Mouse (Mus musculus) forebrain, embryonic 16.5 days (tissue): Measurements from ENCODE around the gene Rab17. TPM values are rescaled to one million over a fixed set of nuclear protein-coding genes. Genes with fewer than 3 reads are reported as not detected.

Source experiments
- ATAC-seq: fragments of 200-750 bp; cut with Nextera tagmentation; 2 replicates; pipeline ENCODE4 v1.8.0; 2017; ENCODE audit warnings: mild to moderate bottlenecking, moderate library complexity
- H3K27ac ChIP-seq: fragments of 300-500 bp; sonication (generic); 2 replicates; pipeline ENCODE4 v1.5.1; 2014; ENCODE audit warnings: low read length, control low read depth
- H3K27me3 ChIP-seq: fragments of 300-500 bp; sonication (generic); replicated peaks from 2 replicates; pipeline ENCODE4 v1.6.1; 2014; ENCODE audit warnings: low read length; ENCODE audit not compliant: control insufficient read depth, insufficient read depth
- H3K36me3 ChIP-seq: fragments of 300-500 bp; sonication (generic); 2 replicates; pipeline ENCODE4 v1.6.1; 2014; ENCODE audit not compliant: control insufficient read depth, insufficient read depth
- H3K4me1 ChIP-seq: fragments of 300-500 bp; sonication (generic); replicated peaks from 2 replicates; pipeline ENCODE4 v1.6.1; 2014; ENCODE audit warnings: low read length; ENCODE audit not compliant: control insufficient read depth, insufficient read depth
- H3K4me2 ChIP-seq: fragments of 300-500 bp; sonication (generic); 2 replicates; pipeline ENCODE4 v1.6.1; 2014; ENCODE audit warnings: mild to moderate bottlenecking, low read length, control low read depth
- H3K4me3 ChIP-seq: fragments of 300-500 bp; sonication (generic); replicated peaks from 2 replicates; pipeline ENCODE4 v1.5.1; 2014; ENCODE audit warnings: mild to moderate bottlenecking, low read length, control low read depth
- H3K9ac ChIP-seq: fragments of 300-500 bp; sonication (generic); replicated peaks from 2 replicates; pipeline ENCODE4 v1.6.1; 2014; ENCODE audit warnings: low read depth, low read length, control low read depth
- H3K9me3 ChIP-seq: fragments of 300-500 bp; sonication (generic); 2 replicates; pipeline ENCODE4 v1.6.1; 2016; ENCODE audit warnings: low read length; ENCODE audit not compliant: control insufficient read depth
- WGBS: fragments of 180-500 bp; shearing (Covaris S2); extraction: QIAGEN DNeasy Blood & Tissue Kit; methylation state at CpG from one replicate; pipeline ENCODE4 v1.1.7; 2014; 5-methylcytosine and 5-hydroxymethylcytosine counted together
- polyA plus RNA-seq: library from polyadenylated mRNA; unstranded; fragments of >200 nt; fragmentation: Nextera tagmentation; extraction: Ambion mirVana; gene quantifications from 2 replicates; pipeline ENCODE4 v1.2.1, GENCODE M21; 2015

The Rab17 gene
- polyA plus RNA-seq, 1 experiment from 2014 or later = 0.27 TPM

DNA sequence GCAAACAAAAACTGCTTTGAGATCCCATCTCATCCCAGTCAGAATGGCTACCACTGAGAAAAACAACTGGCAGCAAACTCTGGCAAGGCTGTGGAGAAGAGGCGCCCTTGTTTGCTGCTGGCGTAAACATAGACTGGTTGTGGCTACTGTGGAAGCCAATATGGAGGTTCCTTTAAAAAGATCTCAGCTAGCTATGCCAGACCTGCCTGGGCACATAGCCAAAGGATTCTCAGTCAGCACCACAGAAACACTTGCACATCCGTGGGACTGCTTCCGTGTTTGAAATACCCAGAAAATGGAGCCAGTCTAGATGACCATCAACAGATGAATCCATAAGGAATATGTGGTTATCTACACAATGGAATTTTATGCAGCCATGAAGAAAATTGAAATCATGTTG lies 43.4 kb downstream of the Rab17 start:
- no peaks in the 10 kb centered on the region for H3K9me3 ChIP-seq
- H3K9ac ChIP-seq = no peak overlapping the region
- no peaks in the 10 kb centered on the region for H3K36me3 ChIP-seq
- no peak for ATAC-seq
- 62% methylated on average over 4 of the region's 4 CpGs for WGBS
- peaks cover 7% of the 10 kb centered on the region for H3K4me1 ChIP-seq
- no peak overlapping the region for H3K4me2 ChIP-seq
- no peak overlapping the region for H3K27ac ChIP-seq
- peaks cover 5% of the 10 kb centered on the region for H3K27me3 ChIP-seq
- no peak overlapping the region for H3K4me3 ChIP-seq

DNA sequence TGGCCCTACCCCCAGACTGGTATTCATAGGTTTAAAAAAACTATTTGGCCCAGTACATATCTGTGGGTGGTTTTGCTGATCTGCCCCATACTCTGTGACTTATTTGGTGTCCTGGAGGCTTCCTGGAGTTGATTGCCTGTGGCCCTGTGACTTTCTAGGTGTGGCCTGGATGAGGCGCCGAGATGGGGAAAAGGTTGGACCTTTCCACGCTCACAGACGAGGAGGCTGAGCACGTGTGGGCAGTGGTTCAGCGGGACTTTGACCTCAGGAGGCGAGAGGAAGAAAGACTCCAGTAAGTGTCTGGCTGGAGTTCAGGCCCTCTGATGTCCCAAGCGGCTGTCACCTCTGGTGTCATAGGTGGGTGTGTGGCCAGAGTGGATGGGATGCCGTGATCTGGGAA lies 47.8 kb downstream of the Rab17 start:
- H3K4me1 ChIP-seq = no peaks in the 10 kb centered on the region
- WGBS = 93% methylated on average over 9 of the region's 9 CpGs
- ATAC-seq = no peak
- no peaks in the 10 kb centered on the region for H3K27me3 ChIP-seq
- H3K4me3 ChIP-seq = no peak overlapping the region
- H3K36me3 ChIP-seq = no peaks in the 10 kb centered on the region
- H3K27ac ChIP-seq = no peak overlapping the region
- H3K9me3 ChIP-seq = peaks cover 4% of the 10 kb centered on the region; the same call in 1 of the 2 replicates
- no peak overlapping the region for H3K9ac ChIP-seq
- no peak overlapping the region for H3K4me2 ChIP-seq

DNA sequence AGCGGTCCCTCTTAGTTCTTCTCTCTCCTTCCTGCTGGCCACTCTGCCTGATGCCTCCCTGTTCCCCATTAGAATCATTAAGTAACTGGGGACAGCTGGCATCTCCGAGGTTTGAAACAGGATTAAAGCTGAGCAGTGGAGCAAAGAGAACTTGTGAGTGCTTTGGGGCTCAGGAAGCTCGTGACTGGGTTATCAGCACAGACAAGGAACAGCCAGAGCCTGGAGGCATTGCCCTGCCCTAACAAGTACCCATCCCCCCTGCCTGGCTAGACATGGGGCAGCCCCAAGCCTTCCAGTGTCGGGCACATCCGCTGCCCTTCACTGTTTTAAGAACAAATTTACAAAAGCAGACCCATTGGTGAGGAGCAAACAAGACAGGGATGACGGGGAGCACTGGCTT lies 52.0 kb downstream of the Rab17 start:
- Histone ChIP-seq H3K4me2 (no peak overlapping the region), H3K4me3 (no peak overlapping the region), H3K4me1 (peaks cover 5% of the 10 kb centered on the region), H3K27ac (no peak overlapping the region), H3K36me3 (no peaks in the 10 kb centered on the region), H3K9ac (no peak overlapping the region), H3K9me3 (peaks cover 4% of the 10 kb centered on the region; the same call in 1 of the 2 replicates), H3K27me3 (0 out of 2 replicates have a peak, but pooled peaks cover 4% of the 10 kb centered on the region)
- no peak for ATAC-seq
- WGBS = 66% methylated on average over 6 of the region's 6 CpGs

DNA sequence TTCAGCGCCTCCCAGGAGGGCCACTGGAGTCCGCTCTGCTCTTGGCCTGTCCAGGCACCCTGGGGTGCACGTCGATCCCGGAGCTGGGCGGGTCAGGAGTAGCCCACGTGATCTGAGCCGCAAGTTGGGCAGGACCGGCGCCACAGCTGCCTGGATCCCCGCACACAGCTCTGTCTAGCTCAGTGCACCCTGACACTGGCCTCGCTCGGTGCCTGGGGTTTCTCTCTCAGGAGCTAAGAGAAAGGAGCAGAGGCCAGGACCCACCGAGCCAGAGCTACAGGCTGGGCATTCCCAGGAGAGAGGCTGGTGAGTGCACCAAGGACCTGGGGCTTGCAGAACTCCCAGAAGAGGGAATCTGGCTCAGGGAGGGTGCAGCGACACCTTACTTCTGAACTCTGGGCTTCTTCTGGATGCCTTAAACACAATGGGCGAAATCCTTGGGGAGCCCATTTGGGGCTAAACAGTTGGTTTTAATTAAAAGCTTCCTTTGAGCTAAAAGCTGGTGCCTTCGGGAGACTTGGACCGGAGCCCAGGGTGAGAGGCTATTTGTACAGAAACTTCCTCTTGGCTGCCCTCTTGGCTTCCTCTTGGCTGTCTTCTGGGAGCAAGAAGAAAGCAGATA lies 54.4 kb downstream of the Rab17 start, which contains the start of gene Mlph:
Mlph (plus strand) TSS at position 138 of the 622 bp plus-strand sequence.
- H3K27ac ChIP-seq = no peak within 1 kb of the TSS
- H3K36me3 ChIP-seq = no peaks in the 10 kb centered on the region
- WGBS = 3% methylated on average over 18 of the region's 18 CpGs
- H3K4me3 ChIP-seq = peak within 1 kb of the TSS; percentile 8; the same call in 1 of the 2 replicates
- H3K9ac ChIP-seq = no peak within 1 kb of the TSS
- H3K9me3 ChIP-seq = peaks cover 2% of the 10 kb centered on the region; the same call in 1 of the 2 replicates
- 0 out of 2 replicates have a peak, but pooled peaks cover 4% of the 10 kb centered on the region for H3K27me3 ChIP-seq
- ATAC-seq = no peak
- peaks cover 5% of the 10 kb centered on the region for H3K4me1 ChIP-seq
- H3K4me2 ChIP-seq = peak within 1 kb of the TSS; percentile 29

DNA sequence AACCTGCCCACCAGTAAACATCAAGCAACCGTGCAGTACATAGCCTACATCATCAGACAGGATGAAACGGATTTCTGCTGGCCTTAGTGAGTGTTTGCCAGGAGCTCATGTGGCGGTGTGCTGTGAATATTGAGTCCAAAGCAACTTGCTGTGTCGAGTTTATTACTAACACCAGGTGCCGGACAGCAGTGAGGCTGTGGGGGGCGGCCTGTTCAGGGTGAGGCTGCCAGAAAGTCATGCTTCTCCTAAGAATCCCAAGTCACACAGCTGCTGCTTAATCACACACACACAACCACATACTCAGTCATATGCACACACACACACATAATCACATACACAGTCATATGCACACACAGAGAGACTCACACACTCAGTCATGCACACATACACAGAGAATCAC lies 56.2 kb downstream of the Rab17 start:
- no peak overlapping the region for H3K27ac ChIP-seq
- no peaks in the 10 kb centered on the region for H3K36me3 ChIP-seq
- peaks cover 7% of the 10 kb centered on the region for H3K4me1 ChIP-seq
- WGBS = 72% methylated on average over 6 of the region's 6 CpGs
- no peak overlapping the region for H3K4me2 ChIP-seq
- H3K9ac ChIP-seq = no peak overlapping the region
- no peak overlapping the region for H3K4me3 ChIP-seq
- H3K9me3 ChIP-seq = no peaks in the 10 kb centered on the region
- ATAC-seq = no peak
- H3K27me3 ChIP-seq = 0 out of 2 replicates have a peak, but pooled peaks cover 4% of the 10 kb centered on the region

DNA sequence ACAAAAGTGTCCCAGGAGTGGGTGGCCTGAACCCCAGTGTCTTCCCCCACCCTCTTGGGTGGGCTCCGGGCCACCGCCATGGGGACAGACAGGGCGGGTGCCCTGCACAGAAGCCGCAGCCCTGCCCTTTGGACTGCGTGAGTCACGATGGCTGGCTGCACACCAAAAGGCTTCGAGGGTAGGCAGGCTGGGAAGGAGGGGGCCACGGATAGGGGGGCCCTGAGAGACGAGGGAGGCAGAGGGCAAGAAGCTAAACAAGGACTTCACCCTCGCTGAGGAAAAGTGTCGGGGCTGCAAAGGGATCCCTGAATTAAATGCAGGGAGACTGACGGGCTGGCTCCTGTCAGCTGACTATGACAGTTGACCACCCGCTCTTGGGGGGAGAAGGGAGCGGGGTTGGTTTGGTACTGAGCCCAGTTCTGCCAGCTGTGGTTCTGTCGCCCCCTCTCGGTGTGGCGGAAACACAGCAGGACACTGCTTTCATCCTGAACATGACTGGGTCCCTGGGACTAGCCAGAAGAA lies 59.8 kb downstream of the Rab17 start:
- 0 out of 2 replicates have a peak, but pooled peaks cover under 1% of the 10 kb centered on the region for H3K27me3 ChIP-seq
- WGBS = 34% methylated on average over 17 of the region's 17 CpGs
- no peak overlapping the region for H3K27ac ChIP-seq
- H3K4me2 ChIP-seq = no peak overlapping the region
- no peak for ATAC-seq
- H3K9me3 ChIP-seq = no peaks in the 10 kb centered on the region
- H3K4me1 ChIP-seq = peaks cover 3% of the 10 kb centered on the region
- no peaks in the 10 kb centered on the region for H3K36me3 ChIP-seq
- no peak overlapping the region for H3K4me3 ChIP-seq
- H3K9ac ChIP-seq = no peak overlapping the region

DNA sequence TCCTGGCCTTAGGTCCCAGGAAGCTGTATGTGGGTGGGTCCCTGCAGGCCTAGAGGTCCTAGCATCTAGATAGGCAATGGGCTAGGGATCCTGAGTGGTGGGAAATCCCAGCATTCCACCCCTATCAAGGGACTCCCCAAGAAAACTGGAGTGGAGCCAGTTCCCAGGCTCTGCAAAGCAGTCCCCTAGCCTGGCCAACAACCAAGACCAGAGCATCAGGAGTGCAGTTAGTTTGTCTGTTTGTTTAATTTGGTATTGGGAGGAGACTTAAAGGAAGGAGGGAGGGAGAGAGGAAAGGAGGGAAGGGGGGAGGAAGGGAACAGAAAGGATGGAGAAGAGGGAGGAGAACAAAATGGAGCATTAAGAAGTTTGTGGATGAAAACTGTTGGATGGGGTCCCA lies 60.3 kb downstream of the Rab17 start:
- no peaks in the 10 kb centered on the region for H3K9me3 ChIP-seq
- no peak for ATAC-seq
- H3K36me3 ChIP-seq = no peaks in the 10 kb centered on the region
- no peaks in the 10 kb centered on the region for H3K27me3 ChIP-seq
- H3K27ac ChIP-seq = no peak overlapping the region
- H3K9ac ChIP-seq = no peak overlapping the region
- no peak overlapping the region for H3K4me3 ChIP-seq
- H3K4me2 ChIP-seq = no peak overlapping the region
- H3K4me1 ChIP-seq = 0 out of 2 replicates have a peak, but pooled peaks cover 2% of the 10 kb centered on the region

Other genes with a start within 250 kb of the Rab17 start
- 5.0 and 10.5 TPM in 2 replicates for gene Col6a3, start 125.7 kb downstream of the Rab17 start, polyA plus RNA-seq
- 0.19 and 0.58 TPM in 2 replicates for gene Mlph, start 54.6 kb downstream of the Rab17 start, polyA plus RNA-seq
- gene Prlh, start 16.6 kb downstream of the Rab17 start, polyA plus RNA-seq = not detected in 2 replicates
- 45.3 and 48.5 TPM in 2 replicates for gene Lrrfip1, start 29.1 kb upstream of the Rab17 start, polyA plus RNA-seq
- gene Rbm44, start 175.4 kb upstream of the Rab17 start, polyA plus RNA-seq = 0.10 and 0.11 TPM in 2 replicates
- gene Ramp1, start 210.2 kb upstream of the Rab17 start, polyA plus RNA-seq = 4.1 and 5.2 TPM in 2 replicates